Mouse (Mus musculus) WW6 (cell line): ENCODE results near the gene R3hdm1.

Experiments
- DNase-seq: peaks from one replicate; pipeline ENCODE4 v3.0.0-alpha.2; 2013; ENCODE audit warnings: low read depth, low spot score

Gene R3hdm1

GRCm38 (mm10) chr1:128102641-128103461, at the start of gene R3hdm1, which contains the start of gene Zranb3:
Gene R3hdm1, plus strand, starts transcription at chr1:128103301.
Gene Zranb3, minus strand, starts transcription at chr1:128103047.
- peak; percentile 97 for DNase-seq

- no peak for DNase-seq
Observed at GRCm38 (mm10) chr1:128057269-128057668, 45.8 kb upstream of the R3hdm1 start.

- no peak for DNase-seq
Observed at GRCm38 (mm10) chr1:128058625-128059024, 44.5 kb upstream of the R3hdm1 start.

GRCm38 (mm10) chr1:128060655-128061344, 42.3 kb upstream of the R3hdm1 start:
- DNase-seq: no peak

DNA sequence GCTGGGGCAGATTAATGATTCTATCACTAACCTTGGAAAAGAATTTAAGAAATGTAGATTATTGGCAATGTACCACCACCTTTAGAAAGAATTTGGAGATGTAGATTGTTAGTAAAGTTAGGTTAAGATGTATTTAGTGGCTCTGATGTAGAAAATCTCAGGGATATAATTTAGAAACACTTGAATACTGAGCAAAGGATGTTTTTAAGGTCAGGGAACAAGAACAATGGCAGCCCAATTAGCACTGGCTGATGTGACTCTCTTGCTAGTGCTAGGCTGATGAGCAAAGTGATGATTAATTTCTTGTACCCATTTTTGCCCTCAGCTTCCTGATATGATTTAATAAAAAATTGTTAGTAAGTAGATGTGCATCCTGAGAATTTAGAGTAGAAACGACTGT, 41.7 kb upstream of the R3hdm1 start:
- DNase-seq: no peak

- no peak for DNase-seq
Observed at GRCm38 (mm10) chr1:128062167-128062566, 40.9 kb upstream of the R3hdm1 start.

- DNase-seq: no peak
Observed at GRCm38 (mm10) chr1:128064716-128065115, 38.4 kb upstream of the R3hdm1 start.

DNA sequence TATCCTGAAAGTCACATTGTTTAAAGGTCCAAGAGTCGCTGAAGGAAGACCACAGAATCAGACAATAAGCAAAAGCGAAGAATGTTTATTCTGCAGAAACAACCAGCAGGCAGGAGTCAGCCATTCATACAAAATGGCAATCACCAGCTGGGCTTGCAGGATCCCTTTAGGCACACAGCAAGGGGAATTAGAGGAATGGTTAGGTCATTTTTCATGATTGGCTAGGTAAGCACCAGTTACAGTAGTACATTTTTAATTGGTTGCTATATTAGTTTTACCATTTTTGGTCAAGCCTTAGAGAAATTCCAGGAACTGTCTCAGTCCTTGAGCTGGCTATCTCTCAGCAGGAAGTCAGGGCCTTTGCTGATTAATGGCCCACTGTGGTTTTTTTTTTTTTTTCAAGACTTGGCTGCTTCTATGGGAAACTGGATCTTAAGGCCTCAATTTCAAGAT, 34.1 kb upstream of the R3hdm1 start:
- no peak for DNase-seq

GRCm38 (mm10) chr1:128070003-128070402, 33.1 kb upstream of the R3hdm1 start:
- DNase-seq: no peak

DNA sequence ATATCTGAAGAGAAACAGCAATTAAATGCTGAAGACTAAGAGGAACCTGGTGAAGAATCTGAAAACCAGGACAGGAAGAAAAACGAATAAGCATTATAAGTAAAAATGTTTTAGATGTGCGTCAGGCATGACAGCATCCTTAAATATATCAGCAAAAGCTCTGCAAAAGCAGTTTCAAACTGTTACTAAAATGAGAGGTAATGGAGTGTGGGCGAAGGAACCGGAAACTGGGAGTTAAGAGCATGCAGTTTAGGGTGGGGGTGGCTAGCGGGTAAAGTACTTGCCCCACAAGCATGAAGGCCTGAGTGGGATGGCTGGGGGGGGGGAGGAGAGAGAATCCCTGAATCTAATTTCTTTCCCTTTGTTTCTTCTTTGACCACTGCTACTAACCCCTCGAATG, 30.1 kb upstream of the R3hdm1 start:
- no peak for DNase-seq

DNA sequence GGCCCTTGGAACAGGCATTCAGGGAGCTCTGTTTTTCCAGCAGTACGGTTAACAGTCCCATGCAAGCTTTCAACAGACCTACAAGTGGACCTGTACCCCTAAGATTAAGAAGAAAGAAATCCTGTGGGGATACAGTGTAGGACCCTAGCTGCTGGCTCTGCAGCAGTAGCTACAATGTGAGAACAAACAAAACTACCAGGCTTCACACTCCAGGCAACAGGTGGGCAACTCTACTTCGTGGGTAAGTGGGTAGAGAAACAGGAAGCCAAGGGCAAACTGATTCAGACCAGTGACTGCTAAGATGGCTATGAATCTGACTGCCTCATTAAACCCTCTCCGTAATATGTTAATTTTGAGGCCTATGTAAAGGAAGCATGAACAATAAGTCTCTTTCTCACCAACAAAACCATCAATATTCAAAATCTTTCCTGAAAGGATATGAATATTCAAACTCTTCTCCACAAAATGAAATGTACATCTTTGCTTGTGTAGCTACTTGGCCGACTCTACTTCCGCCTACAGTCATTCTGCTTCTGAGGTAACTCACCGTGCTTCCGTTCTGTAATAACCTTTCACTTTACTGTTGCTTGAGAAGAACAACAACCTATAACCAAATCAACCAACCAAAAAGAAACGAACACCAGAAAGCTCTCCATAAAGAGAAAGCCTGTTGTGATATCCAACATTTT, 26.2 kb upstream of the R3hdm1 start:
- DNase-seq: no peak

DNA sequence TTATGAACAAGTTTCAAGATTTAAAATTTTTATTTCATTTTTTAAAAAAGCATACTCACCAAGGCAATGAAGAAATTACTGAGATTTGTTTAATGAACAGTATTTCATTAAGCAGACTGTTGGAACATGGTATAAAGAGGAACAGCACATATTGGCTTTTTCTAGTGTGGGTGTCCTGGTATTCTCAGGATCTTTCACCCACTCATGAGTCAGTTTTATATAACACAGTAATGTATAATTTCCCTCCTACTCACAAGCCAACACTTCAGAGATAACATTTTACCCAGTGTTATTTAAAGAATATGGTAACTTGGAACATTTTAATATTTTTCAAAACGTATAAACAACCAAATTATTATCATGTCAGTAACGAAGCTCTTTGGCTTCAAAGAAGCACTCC, 25.3 kb upstream of the R3hdm1 start:
- no peak for DNase-seq

DNA sequence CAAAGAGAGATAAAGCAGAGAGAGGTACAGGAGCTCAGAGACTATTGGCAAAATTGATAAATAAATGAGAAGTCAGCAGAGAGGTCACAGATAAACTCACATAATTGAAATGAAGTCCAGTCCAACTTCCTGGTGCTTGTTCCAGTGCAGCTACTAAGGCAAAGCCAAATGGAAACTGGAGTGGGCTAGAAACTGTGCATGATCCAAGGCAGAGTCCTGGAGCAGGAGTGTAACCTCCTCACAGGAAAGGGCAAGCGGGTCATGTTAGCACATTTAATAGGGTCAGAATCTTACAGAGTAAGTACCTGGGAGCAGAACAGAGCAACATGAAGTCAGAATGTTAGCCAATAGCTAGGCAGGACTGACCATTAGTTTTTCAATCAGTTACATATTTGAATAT, 24.5 kb upstream of the R3hdm1 start:
- DNase-seq: no peak

GRCm38 (mm10) chr1:128080936-128081696, 22.0 kb upstream of the R3hdm1 start:
- DNase-seq: no peak

DNA sequence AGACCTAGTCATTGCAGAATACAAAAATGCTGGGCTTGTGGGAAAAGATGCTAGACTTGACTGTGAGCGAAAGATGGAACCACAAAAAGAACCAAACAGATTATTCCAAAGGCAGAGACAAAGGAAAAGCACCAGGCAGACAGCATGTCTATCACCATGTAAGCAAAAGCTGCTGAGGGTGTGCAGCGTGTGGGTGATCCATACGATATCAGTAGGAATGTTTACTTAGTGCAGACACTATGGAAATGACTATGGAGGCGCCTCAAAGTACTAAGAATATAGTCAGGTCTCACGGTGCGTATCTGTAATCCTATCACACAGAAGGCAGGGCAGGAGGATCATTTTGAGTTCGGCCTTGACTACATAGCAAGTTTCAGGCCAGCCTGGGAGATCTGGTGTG, 21.2 kb upstream of the R3hdm1 start:
- no peak for DNase-seq

- no peak for DNase-seq
Observed at GRCm38 (mm10) chr1:128082800-128083199, 20.3 kb upstream of the R3hdm1 start.

GRCm38 (mm10) chr1:128094686-128095085, 8.4 kb upstream of the R3hdm1 start:
- DNase-seq: no peak

- no peak for DNase-seq
Observed at GRCm38 (mm10) chr1:128098309-128098708, 4.8 kb upstream of the R3hdm1 start.

DNA sequence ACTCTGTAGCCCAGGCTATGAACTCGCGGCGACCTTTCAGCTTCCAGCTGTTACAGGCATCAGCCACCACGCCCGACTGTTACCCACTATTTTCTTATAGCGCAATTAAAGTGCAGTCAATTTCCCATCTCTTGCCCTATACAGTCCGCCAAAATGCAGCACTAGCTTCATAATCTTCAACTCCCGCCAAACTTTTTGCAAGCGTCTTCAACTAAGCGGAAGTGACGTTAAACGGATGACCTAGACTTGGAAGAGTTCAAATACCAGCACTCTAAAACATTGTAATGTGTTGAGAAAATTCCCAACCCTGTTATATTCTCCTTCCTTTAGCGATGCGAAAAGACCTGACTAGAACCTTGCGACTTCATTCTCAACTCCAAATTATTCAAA, 855 bp upstream of the R3hdm1 start:
- no peak for DNase-seq

DNA sequence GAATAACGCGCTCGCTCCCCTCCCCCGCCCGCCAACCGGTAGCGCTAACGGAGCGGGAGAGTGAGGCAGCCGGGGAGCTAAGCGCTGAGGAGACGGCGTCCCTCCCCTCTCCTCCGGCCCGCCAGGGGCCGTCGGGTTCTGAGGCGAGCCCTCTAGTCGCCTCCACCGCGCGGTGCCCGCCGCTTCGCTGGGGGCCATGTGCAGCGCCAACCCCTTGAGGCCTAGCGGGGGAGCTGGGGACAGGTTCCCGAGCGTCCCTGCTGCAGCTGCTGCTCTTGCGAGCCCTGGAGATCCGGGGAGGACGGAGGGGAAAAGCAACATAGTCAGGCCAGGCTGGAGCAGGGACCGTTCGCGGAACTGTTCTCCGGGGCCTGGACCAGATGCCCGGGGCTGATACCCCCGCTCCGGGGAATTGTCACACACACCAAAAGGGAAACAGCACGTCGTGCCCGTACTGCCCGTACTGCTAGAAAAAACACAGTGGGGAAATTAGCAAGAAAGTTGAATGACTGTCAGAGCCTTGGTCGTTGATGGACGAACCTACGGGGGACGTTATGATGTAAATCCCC, 503 bp downstream of the R3hdm1 start:
- DNase-seq: no peak

DNA sequence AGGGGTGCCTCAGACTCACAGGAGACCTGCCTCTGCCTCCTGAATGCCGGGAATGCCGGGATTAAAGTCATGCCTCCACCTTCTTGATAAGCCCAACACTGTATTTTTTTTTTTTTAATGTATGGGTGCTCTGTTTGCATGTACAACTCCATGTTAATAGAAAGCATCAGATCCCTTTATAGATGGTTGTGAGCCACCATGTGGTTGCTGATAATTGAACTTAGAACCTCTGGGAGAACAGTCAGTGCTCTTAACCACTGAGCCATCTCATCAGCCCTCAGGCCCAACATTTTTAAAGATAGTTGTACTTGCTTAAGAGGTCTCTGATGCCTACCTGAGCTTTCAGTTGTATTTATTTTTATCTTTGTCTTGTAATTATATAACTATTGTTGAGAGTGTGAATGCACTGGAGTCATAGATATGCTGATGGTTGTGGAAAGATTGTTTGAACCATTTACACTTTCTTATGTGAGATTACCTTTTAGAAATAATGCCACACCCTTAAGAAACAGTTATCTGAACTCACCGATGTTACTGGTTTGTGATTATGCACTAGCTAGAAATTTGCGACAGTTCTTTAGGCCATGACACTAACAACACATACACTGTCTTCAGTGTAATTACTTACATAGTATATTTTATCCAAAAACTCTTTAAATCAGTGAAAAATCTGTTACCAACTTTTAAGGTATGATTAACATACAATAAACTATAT, 18.0 kb downstream of the R3hdm1 start:
- no peak for DNase-seq
